Mouse (Mus musculus): Measurements from ENCODE around the gene Gm4881. TPM values are rescaled to one million over a fixed set of nuclear protein-coding genes. Genes with fewer than 3 reads are reported as not detected.
A peak's percentile ranks its signal among the peaks of the same experiment; 100 is the strongest.
"Not testable (repeated sequence)": the region's sequence is repeated elsewhere in the genome, so short reads cannot be mapped to it uniquely, and the experiment has no call there.

Gm4881 gene
- polyA plus RNA-seq, 1 experiment from 2014 or later = not detected

DNA sequence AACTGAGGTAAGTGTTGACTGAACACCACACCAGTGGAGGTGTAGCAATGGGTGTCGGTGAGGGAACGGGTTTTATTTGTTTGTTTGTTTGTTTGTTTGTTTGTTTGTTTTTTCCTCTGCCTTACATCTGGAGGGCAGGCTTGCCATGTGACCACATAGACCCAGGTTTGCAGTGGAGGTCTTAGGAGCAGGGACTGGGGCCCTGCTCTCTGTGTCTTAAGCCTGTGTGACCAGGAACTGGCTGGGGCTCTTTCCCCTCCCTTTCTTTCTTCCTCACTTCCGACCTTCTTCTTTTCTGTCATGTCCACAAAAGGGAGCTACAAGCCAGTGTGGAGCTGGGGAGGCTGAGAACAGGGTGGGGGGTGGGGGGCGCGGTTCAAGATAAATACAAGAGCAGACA is 46.3 kb downstream of the Gm4881 start:
- Histone ChIP-seq H3K27ac (ENCODE audit: low read length) (no peak overlapping the region), H3K36me3 (ENCODE audit: control insufficient read depth, insufficient read depth, low read length) (no peaks in the 10 kb centered on the region), H3K4me2 (replicated peaks; ENCODE audit: low read depth, low read length) (no peak overlapping the region), H3K9me3 (ENCODE audit: control insufficient read depth, low read depth, low read length) (no peaks in the 10 kb centered on the region), H3K27me3 (ENCODE audit: control insufficient read depth, insufficient read depth, low read length) (no peaks in the 10 kb centered on the region), H3K9ac (replicated peaks; ENCODE audit: low read depth, low read length) (no peak overlapping the region), H3K4me1 (ENCODE audit: control insufficient read depth, insufficient read depth, low read length) (peaks cover 5% of the 10 kb centered on the region; the same call in 1 of the 2 replicates), H3K4me3 (ENCODE audit: low read depth, low read length) (no peak overlapping the region)
- WGBS = 74% methylated on average over 5 of the region's 5 CpGs
- ATAC-seq (ENCODE audit: insufficient number of reproducible peaks, insufficient read depth, low FRiP score, low read depth) = no peak

DNA sequence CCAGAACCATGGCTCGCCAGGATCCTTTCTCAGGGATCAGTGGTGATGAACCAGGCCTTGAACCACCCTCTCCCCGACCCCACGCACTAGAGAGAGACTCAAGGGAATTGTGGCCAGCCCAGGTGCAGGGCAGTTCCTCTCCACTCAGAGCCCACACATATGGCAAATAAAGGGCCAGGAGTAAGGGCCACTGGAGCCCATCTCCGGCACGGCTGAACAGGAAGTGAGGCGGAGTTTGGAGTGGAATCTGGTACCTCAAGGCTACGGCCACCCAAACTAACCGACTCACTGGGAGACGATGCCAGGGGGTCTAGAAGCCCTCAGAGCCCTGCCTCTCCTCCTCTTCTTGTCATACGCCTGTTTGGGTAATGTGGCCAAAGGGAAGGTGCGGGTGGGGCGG is 47.1 kb downstream of the Gm4881 start, which contains the start of gene Cd79a:
Cd79a (plus strand) TSS at position 158 of the 400 bp plus-strand sequence.
- no peak within 1 kb of the TSS for H3K4me3 ChIP-seq (ENCODE audit: low read depth, low read length)
- H3K4me1 ChIP-seq (ENCODE audit: control insufficient read depth, insufficient read depth, low read length) = peaks cover 2% of the 10 kb centered on the region; the same call in 1 of the 2 replicates
- H3K4me2 ChIP-seq (replicated peaks; ENCODE audit: low read depth, low read length) = no peak within 1 kb of the TSS
- WGBS = 68% methylated on average over 12 of the region's 12 CpGs
- no peaks in the 10 kb centered on the region for H3K27me3 ChIP-seq (ENCODE audit: control insufficient read depth, insufficient read depth, low read length)
- no peaks in the 10 kb centered on the region for H3K36me3 ChIP-seq (ENCODE audit: control insufficient read depth, insufficient read depth, low read length)
- ATAC-seq (ENCODE audit: insufficient number of reproducible peaks, insufficient read depth, low FRiP score, low read depth) = no peak
- H3K9ac ChIP-seq (replicated peaks; ENCODE audit: low read depth, low read length) = no peak within 1 kb of the TSS
- H3K27ac ChIP-seq (ENCODE audit: low read length) = no peak within 1 kb of the TSS
- no peaks in the 10 kb centered on the region for H3K9me3 ChIP-seq (ENCODE audit: control insufficient read depth, low read depth, low read length)

DNA sequence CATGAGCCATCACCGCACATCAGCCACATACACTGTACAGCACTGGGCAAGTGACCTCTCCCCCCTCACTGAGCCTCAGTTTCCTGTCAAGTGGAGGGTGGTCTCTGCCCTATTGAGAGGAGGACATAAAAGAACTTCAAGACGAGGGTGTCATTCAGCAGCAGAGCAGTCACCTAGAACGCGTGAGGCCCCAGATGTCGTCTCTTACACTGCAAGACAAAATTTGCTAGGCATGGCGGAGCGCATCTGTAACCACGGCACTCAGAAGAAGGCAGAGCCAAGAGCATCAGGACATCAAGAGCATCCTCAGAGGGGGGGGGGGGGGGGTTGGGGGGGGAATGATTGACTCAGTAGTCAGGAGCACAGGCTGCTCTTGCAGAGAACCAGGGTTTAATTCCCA is 48.0 kb downstream of the Gm4881 start:
- no peak overlapping the region for H3K9ac ChIP-seq (replicated peaks; ENCODE audit: low read depth, low read length)
- no peak overlapping the region for H3K4me2 ChIP-seq (replicated peaks; ENCODE audit: low read depth, low read length)
- no peaks in the 10 kb centered on the region for H3K27me3 ChIP-seq (ENCODE audit: control insufficient read depth, insufficient read depth, low read length)
- ATAC-seq (ENCODE audit: insufficient number of reproducible peaks, insufficient read depth, low FRiP score, low read depth) = no peak
- H3K36me3 ChIP-seq (ENCODE audit: control insufficient read depth, insufficient read depth, low read length) = no peaks in the 10 kb centered on the region; the same call in 1 of the 2 replicates
- no peaks in the 10 kb centered on the region for H3K9me3 ChIP-seq (ENCODE audit: control insufficient read depth, low read depth, low read length)
- no peaks in the 10 kb centered on the region for H3K4me1 ChIP-seq (ENCODE audit: control insufficient read depth, insufficient read depth, low read length)
- 84% methylated on average over 8 of the region's 8 CpGs for WGBS
- no peak overlapping the region for H3K27ac ChIP-seq (ENCODE audit: low read length)
- H3K4me3 ChIP-seq (ENCODE audit: low read depth, low read length) = no peak overlapping the region

DNA sequence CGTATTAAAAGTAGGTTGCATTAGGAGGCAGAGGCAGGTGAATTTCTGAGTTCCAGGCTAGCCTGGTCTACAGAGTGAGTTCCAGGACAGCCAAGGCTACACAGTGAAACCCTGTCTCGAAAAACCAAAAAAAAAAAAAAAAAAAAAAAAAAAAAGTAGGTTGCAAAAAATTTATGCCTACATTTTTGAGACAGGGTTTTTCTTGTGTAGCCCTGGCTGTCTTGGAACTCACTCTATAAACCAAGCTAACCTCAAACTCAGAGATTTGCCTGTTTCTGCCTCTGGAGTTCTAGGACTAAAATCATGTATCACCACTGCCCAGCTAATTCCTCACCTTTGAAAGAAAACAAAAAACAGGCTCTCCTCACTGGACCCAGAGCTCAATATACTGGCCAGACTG is 48.5 kb downstream of the Gm4881 start:
- ATAC-seq (ENCODE audit: insufficient number of reproducible peaks, insufficient read depth, low FRiP score, low read depth); H3K9ac ChIP-seq (replicated peaks; ENCODE audit: low read depth, low read length); H3K4me3 ChIP-seq (ENCODE audit: low read depth, low read length); H3K27me3 ChIP-seq (ENCODE audit: control insufficient read depth, insufficient read depth, low read length); H3K27ac ChIP-seq (ENCODE audit: low read length); H3K36me3 ChIP-seq (ENCODE audit: control insufficient read depth, insufficient read depth, low read length); H3K9me3 ChIP-seq (ENCODE audit: control insufficient read depth, low read depth, low read length); H3K4me1 ChIP-seq (ENCODE audit: control insufficient read depth, insufficient read depth, low read length); H3K4me2 ChIP-seq (replicated peaks; ENCODE audit: low read depth, low read length): not testable (repeated sequence)
- WGBS = 91% methylated on average over 2 of the region's 2 CpGs

DNA sequence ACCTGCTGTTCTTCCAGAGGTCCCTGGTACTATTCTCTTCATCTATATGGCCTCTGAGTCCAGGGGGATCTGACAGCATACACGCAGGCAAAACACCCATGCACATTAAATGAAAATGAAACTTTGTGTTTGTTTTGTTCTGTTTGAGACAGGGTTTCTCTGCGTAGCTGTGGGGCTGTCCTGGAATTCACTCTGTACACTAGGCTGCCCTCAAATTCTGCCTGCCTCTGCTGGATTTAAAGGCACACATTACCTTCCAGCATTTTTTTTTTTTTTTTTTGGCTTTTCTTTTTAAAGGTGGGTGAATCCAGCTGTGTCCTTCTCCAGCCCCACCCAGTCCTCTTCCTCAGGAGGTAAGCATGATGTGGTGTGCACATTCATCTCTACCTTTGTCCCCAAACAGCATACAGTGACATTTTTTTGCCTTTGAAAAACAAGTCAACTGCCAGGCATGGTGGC is 52.1 kb downstream of the Gm4881 start:
- H3K9ac ChIP-seq (replicated peaks; ENCODE audit: low read depth, low read length) = no peak overlapping the region
- 75% methylated on average over 2 of the region's 2 CpGs for WGBS
- ATAC-seq (ENCODE audit: insufficient number of reproducible peaks, insufficient read depth, low FRiP score, low read depth) = no peak
- H3K4me2 ChIP-seq (replicated peaks; ENCODE audit: low read depth, low read length) = no peak overlapping the region
- H3K36me3 ChIP-seq (ENCODE audit: control insufficient read depth, insufficient read depth, low read length) = peaks cover 38% of the 10 kb centered on the region
- H3K4me1 ChIP-seq (ENCODE audit: control insufficient read depth, insufficient read depth, low read length) = peaks cover 3% of the 10 kb centered on the region; the same call in 1 of the 2 replicates
- H3K4me3 ChIP-seq (ENCODE audit: low read depth, low read length) = no peak overlapping the region
- no peak overlapping the region for H3K27ac ChIP-seq (ENCODE audit: low read length)
- H3K9me3 ChIP-seq (ENCODE audit: control insufficient read depth, low read depth, low read length) = no peaks in the 10 kb centered on the region
- H3K27me3 ChIP-seq (ENCODE audit: control insufficient read depth, insufficient read depth, low read length) = no peaks in the 10 kb centered on the region

DNA sequence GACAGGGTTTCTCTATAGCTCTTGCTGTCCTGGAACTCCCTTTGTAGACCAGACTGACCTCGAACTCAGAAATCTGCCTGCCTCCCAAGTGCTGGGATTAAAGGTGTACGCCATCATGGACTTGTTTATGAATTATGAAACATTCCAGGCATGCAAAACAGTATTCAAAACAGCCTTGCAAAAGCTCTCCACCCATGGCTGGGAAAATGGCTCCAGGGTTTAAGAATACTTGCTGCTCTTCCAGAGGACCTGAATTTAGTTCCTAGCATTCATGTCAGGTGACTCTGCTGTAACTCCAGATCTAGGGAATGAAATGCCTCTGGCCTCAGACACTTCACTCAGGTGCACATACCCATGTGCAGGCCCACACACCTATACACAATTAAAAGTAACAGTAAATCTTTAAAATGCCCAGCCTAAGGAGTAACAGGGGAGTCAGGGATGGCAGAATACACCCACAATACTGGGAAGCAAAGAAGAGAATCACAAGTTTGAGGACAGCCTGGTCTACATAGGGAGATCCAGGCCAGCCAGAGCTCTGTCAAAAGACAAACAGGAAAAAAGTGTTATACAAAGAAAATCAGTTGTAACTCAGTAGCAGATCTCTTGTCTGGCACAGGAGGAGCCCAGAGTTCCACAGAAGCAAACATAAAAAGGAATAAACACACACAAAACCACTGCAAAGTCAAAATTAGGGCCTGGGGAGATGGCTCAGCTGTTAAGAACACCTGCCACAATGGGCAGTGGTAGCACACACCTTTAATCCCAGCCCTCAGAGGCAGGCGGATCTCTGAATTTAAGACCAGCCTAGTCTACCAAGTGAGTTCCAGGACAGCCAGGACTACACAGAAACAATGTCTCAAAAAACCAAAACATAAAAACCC is 52.8 kb downstream of the Gm4881 start:
- no peak for ATAC-seq (ENCODE audit: insufficient number of reproducible peaks, insufficient read depth, low FRiP score, low read depth)
- no peak overlapping the region for H3K27ac ChIP-seq (ENCODE audit: low read length)
- WGBS = 69% methylated on average over 3 of the region's 3 CpGs
- peaks cover 43% of the 10 kb centered on the region for H3K36me3 ChIP-seq (ENCODE audit: control insufficient read depth, insufficient read depth, low read length)
- H3K9ac ChIP-seq (replicated peaks; ENCODE audit: low read depth, low read length) = no peak overlapping the region
- H3K4me3 ChIP-seq (ENCODE audit: low read depth, low read length) = no peak overlapping the region
- no peaks in the 10 kb centered on the region for H3K27me3 ChIP-seq (ENCODE audit: control insufficient read depth, insufficient read depth, low read length)
- H3K9me3 ChIP-seq (ENCODE audit: control insufficient read depth, low read depth, low read length) = no peaks in the 10 kb centered on the region
- peaks cover 9% of the 10 kb centered on the region; the same call in 1 of the 2 replicates for H3K4me1 ChIP-seq (ENCODE audit: control insufficient read depth, insufficient read depth, low read length)
- H3K4me2 ChIP-seq (replicated peaks; ENCODE audit: low read depth, low read length) = no peak overlapping the region

DNA sequence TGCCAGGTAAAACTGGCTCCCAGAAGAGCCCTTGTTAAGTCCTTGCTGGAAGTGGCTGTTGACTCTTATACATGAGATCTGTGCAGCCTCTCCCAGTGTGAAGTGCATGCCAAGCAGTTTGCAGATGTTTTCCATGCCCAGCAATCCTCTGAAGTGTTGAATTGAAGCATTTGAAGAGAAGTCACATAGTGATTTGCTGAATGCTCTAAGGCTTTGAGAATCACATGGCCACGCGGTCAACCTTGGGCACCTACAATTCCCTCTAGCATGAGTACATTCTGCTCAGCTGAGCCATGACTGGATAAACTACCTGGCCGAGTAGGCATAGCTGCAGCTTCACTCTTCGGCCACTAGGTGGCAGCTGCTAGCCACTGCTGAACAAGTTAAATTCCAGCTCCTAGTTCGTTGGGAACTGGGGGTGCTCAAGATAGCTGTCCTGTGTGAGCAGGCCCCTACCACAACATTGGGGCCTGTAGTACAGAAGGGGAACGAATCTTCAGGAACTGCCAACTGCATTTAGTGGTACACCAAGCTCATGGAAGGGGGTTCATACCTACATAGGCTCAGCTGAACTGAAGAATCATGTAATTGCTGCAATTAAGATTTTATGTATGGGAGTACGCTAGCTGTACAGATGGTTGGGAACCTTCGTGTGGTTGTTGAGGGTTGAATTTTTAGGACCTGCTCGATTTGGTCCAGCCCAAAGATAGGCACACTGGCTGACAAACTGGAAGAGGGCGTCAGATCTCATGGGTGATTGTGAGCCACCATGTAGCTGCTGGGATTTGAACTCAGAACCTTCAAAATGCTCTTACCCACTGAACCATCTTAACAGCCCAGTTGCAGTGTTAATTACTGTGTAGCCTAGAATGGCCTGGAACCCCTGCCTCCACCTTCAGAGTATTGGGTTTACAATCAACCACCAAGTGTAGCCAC is 53.7 kb downstream of the Gm4881 start:
- Histone ChIP-seq H3K9ac (replicated peaks; ENCODE audit: low read depth, low read length) (no peak overlapping the region), H3K27ac (ENCODE audit: low read length) (0 out of 2 replicates have a peak overlapping the region, but pooled peaks have one; percentile 15), H3K4me2 (replicated peaks; ENCODE audit: low read depth, low read length) (no peak overlapping the region), H3K4me3 (ENCODE audit: low read depth, low read length) (no peak overlapping the region), H3K36me3 (ENCODE audit: control insufficient read depth, insufficient read depth, low read length) (peaks cover 52% of the 10 kb centered on the region), H3K4me1 (ENCODE audit: control insufficient read depth, insufficient read depth, low read length) (peaks cover 18% of the 10 kb centered on the region), H3K9me3 (ENCODE audit: control insufficient read depth, low read depth, low read length) (no peaks in the 10 kb centered on the region), H3K27me3 (ENCODE audit: control insufficient read depth, insufficient read depth, low read length) (no peaks in the 10 kb centered on the region)
- ATAC-seq (ENCODE audit: insufficient number of reproducible peaks, insufficient read depth, low FRiP score, low read depth) = 0 out of 2 replicates have a peak, but pooled peaks have one; percentile 39
- WGBS = 27% methylated on average over 10 of the region's 10 CpGs
